Mouse (Mus musculus) heart, postnatal 0 days (tissue): ENCODE measurements around the gene Ampd1.

ENCODE experiments used
- CTCF ChIP-seq: IDR thresholded peaks from 2 replicates; pipeline ENCODE4 v1.5.1; 2016; ENCODE audit warnings: antibody characterized with exemption, control low read depth, low read depth
- EP300 ChIP-seq: IDR thresholded peaks from 2 replicates; pipeline ENCODE4 v1.6.1; 2016; ENCODE audit warnings: antibody characterized with exemption, low read depth

GRCm38 (mm10) chr3:103056016-103056595 is 17.7 kb upstream of the Ampd1 start:
- TF ChIP-seq CTCF (no peak), EP300 (no peak)
